Mouse (Mus musculus): ENCODE data around the gene Ccnh. TPM values are rescaled to one million over a fixed set of nuclear protein-coding genes. Genes with fewer than 3 reads are reported as not detected.
A peak's percentile ranks its signal among the peaks of the same experiment; 100 is the strongest.
"Not testable (repeated sequence)": the region's sequence is repeated elsewhere in the genome, so short reads cannot be mapped to it uniquely, and the experiment has no call there.

Ccnh gene
- 99.3 and 105 TPM in 2 replicates for polyA plus RNA-seq (2016; fragmentation: Nextera tagmentation; extraction: Ambion mirVana)

DNA sequence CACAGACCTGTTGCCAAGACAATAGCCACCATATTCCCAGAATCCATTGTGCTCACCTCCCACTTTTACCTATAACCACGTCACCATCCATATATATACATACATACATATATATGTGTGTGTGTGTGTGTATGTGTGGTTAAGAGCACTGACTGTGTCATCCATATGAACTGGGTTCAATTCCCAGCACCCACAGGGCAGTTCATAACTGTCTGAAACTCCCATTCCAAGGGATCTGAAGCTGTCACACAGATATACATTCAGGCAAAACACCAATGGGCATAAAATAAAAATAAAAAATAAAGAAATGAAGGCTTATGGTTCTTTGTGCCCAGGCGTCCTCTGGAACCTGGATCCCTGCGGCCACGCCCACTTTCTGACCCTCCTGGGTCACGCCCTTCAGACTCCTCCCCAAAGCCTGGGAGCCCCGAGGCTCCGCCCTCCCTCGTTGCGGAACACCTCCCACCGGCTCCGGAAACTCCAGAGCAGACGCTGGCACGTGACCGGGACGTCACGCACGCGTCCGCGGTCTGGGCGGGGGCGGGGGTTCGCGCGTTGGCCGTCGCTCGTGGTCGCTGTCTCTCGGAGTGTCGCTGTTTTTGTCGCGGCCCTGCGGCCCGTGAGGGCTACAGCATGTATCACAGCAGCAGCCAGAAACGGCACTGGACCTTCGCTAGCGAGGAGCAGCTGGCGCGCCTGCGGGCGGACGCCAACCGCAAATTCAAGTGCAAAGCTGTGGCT is at the start of gene Ccnh:
Gene Ccnh, plus strand, starts transcription at position 506 of the 741 bp plus-strand sequence.
- 2% methylated on average over 44 of the region's 44 CpGs for WGBS
- peak; percentile 93 for DNase-seq (ENCODE audit: low spot score)
- H3K27ac ChIP-seq, result peak within 1 kb of the TSS; percentile 87
- peaks cover 31% of the 10 kb centered on the region for H3K36me3 ChIP-seq
- H3K27me3 ChIP-seq (ENCODE audit: insufficient read depth, poor library complexity, severe bottlenecking), result no peaks in the 10 kb centered on the region
- no peaks in the 10 kb centered on the region for H3K9me3 ChIP-seq
- H3K4me1 ChIP-seq (replicated peaks), result peaks cover 13% of the 10 kb centered on the region
- H3K4me3 ChIP-seq, result peak within 1 kb of the TSS; percentile 92

GRCm38 (mm10) chr13:85143361-85143760 is 45.8 kb upstream of the Ccnh start:
- H3K4me3 ChIP-seq; H3K4me1 ChIP-seq (replicated peaks); H3K9me3 ChIP-seq; DNase-seq (ENCODE audit: low spot score); H3K27me3 ChIP-seq (ENCODE audit: insufficient read depth, poor library complexity, severe bottlenecking); H3K36me3 ChIP-seq; H3K27ac ChIP-seq: not testable (repeated sequence)
- 95% methylated on average over 16 of the region's 16 CpGs for WGBS

DNA sequence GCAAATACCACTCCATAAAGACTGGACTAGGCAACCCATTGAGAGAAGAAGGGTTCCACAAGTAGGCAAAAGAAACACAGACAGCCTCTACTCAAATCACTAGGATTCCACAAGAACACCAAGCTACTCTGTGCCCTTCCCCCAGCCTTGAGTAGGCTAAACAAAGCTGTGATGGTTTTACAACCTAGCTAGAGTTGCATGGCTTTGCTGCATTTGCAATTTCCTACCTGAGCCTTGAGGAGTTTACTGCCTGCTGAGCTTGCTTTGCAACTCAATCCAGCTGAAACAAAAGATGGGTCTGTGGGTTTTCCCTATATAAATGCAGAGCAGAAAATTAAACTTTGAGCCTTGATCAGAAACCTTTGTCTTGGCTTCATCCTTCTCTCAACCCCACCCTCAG is 42.7 kb upstream of the Ccnh start:
- H3K36me3 ChIP-seq, result no peaks in the 10 kb centered on the region
- H3K27ac ChIP-seq, result no peak overlapping the region
- DNase-seq (ENCODE audit: low spot score), result no peak
- H3K9me3 ChIP-seq, result 0 out of 2 replicates have a peak, but pooled peaks cover 3% of the 10 kb centered on the region
- no peak overlapping the region for H3K4me3 ChIP-seq
- no peaks in the 10 kb centered on the region for H3K4me1 ChIP-seq (replicated peaks)
- H3K27me3 ChIP-seq (ENCODE audit: insufficient read depth, poor library complexity, severe bottlenecking), result no peaks in the 10 kb centered on the region

- H3K27ac ChIP-seq, result no peak overlapping the region
- H3K9me3 ChIP-seq, result no peaks in the 10 kb centered on the region
- H3K36me3 ChIP-seq, result no peaks in the 10 kb centered on the region
- no peaks in the 10 kb centered on the region for H3K4me1 ChIP-seq (replicated peaks)
- DNase-seq (ENCODE audit: low spot score), result no peak
- no peaks in the 10 kb centered on the region for H3K27me3 ChIP-seq (ENCODE audit: insufficient read depth, poor library complexity, severe bottlenecking)
- no peak overlapping the region for H3K4me3 ChIP-seq
- WGBS, result 71% methylated on average over 6 of the region's 6 CpGs
These were observed 34.5 kb upstream of the Ccnh start for GRCm38 (mm10) chr13:85154746-85155145.

GRCm38 (mm10) chr13:85159971-85160370 is 29.2 kb upstream of the Ccnh start:
- H3K27me3 ChIP-seq (ENCODE audit: insufficient read depth, poor library complexity, severe bottlenecking), result no peaks in the 10 kb centered on the region
- H3K27ac ChIP-seq, result no peak overlapping the region
- no peak overlapping the region for H3K4me3 ChIP-seq
- no peaks in the 10 kb centered on the region for H3K36me3 ChIP-seq
- WGBS, result 82% methylated on average over 2 of the region's 2 CpGs
- DNase-seq (ENCODE audit: low spot score), result no peak
- H3K4me1 ChIP-seq (replicated peaks), result no peaks in the 10 kb centered on the region
- H3K9me3 ChIP-seq, result no peaks in the 10 kb centered on the region

- H3K27me3 ChIP-seq (ENCODE audit: insufficient read depth, poor library complexity, severe bottlenecking), result no peaks in the 10 kb centered on the region
- H3K4me3 ChIP-seq, result no peak overlapping the region
- H3K9me3 ChIP-seq, result no peaks in the 10 kb centered on the region
- H3K36me3 ChIP-seq, result no peaks in the 10 kb centered on the region
- 55% methylated on average over 4 of the region's 4 CpGs for WGBS
- DNase-seq (ENCODE audit: low spot score), result no peak
- H3K27ac ChIP-seq, result no peak overlapping the region
- no peaks in the 10 kb centered on the region for H3K4me1 ChIP-seq (replicated peaks)
These were observed 24.6 kb upstream of the Ccnh start for GRCm38 (mm10) chr13:85164512-85165124.

GRCm38 (mm10) chr13:85189644-85190121 is 475 bp downstream of the Ccnh start:
- DNase-seq (ENCODE audit: low spot score), result no peak
- 4% methylated on average over 17 of the region's 17 CpGs for WGBS

DNA sequence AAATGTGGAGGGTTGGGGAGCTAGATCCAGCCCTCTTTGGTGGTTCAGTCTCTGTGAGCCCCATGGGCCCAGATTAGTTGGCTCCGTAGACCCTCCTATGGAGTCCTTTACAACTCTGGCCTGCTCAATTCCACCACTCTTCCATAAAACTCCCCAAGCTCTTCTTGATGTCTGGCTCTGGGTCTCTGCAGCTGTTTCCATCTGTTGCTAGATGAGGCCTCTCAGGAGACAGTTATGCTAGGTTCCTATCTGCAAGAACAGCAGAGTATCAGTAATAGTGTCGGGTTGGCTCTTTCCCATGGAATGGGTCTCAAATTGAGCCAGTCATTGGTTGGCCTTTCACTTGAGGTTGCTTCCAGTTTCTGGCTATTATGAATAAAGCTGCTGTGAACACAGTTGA is 2.0 kb downstream of the Ccnh start:
- DNase-seq (ENCODE audit: low spot score), result no peak
- Histone ChIP-seq H3K4me3 (no peak overlapping the region), H3K27me3 (ENCODE audit: insufficient read depth, poor library complexity, severe bottlenecking) (no peaks in the 10 kb centered on the region), H3K36me3 (peaks cover 33% of the 10 kb centered on the region), H3K4me1 (replicated peaks) (peaks cover 13% of the 10 kb centered on the region), H3K27ac (no peak overlapping the region), H3K9me3 (no peaks in the 10 kb centered on the region)
- WGBS, result 95% methylated on average over 2 of the region's 2 CpGs

More at GRCm38 (mm10) chr13:85189644-85190121, 475 bp downstream of the Ccnh start:
- H3K4me1 ChIP-seq (replicated peaks), result peaks cover 13% of the 10 kb centered on the region
- peak overlapping the region; percentile 87 for H3K27ac ChIP-seq
- H3K9me3 ChIP-seq, result no peaks in the 10 kb centered on the region
- peak overlapping the region; percentile 92 for H3K4me3 ChIP-seq
- H3K36me3 ChIP-seq, result peaks cover 33% of the 10 kb centered on the region
- H3K27me3 ChIP-seq (ENCODE audit: insufficient read depth, poor library complexity, severe bottlenecking), result no peaks in the 10 kb centered on the region

GRCm38 (mm10) chr13:85207493-85207892 is 18.3 kb downstream of the Ccnh start:
- WGBS, result 81% methylated on average over 2 of the region's 2 CpGs
- DNase-seq (ENCODE audit: low spot score), result no peak
- Histone ChIP-seq H3K4me3 (no peak overlapping the region), H3K27me3 (ENCODE audit: insufficient read depth, poor library complexity, severe bottlenecking) (no peaks in the 10 kb centered on the region), H3K27ac (no peak overlapping the region), H3K9me3 (no peaks in the 10 kb centered on the region), H3K4me1 (replicated peaks) (no peaks in the 10 kb centered on the region), H3K36me3 (peaks cover 41% of the 10 kb centered on the region)

DNA sequence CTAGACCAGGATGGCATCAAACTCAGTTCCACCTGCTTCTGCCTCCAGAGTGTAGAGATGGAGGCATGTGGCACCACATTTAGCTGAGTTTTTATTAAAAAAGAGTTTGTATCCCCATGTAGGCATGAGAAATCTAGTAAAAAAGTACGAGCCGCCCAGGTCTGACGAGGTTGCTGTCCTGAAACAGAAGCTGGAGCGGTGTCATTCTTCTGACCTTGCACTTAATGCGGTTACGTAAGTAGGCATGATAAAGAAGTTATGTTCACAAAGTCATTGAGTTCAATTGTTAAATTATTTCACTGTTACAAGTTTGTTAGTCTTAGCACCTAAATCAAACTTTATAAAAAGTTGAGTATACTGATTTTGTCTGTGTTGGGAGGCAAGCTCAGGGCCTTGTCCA is 19.4 kb downstream of the Ccnh start:
- DNase-seq (ENCODE audit: low spot score), result no peak
- Histone ChIP-seq H3K27me3 (ENCODE audit: insufficient read depth, poor library complexity, severe bottlenecking) (no peaks in the 10 kb centered on the region), H3K4me1 (replicated peaks) (no peaks in the 10 kb centered on the region), H3K36me3 (peaks cover 43% of the 10 kb centered on the region), H3K9me3 (no peaks in the 10 kb centered on the region), H3K27ac (no peak overlapping the region), H3K4me3 (no peak overlapping the region)
- WGBS, result 96% methylated on average over 6 of the region's 6 CpGs

- Histone ChIP-seq H3K36me3 (peaks cover 45% of the 10 kb centered on the region), H3K4me1 (replicated peaks) (no peaks in the 10 kb centered on the region), H3K27ac (no peak overlapping the region), H3K9me3 (no peaks in the 10 kb centered on the region), H3K4me3 (no peak overlapping the region), H3K27me3 (ENCODE audit: insufficient read depth, poor library complexity, severe bottlenecking) (no peaks in the 10 kb centered on the region)
- WGBS, result 87% methylated on average over 1 of the region's 1 CpGs
- DNase-seq (ENCODE audit: low spot score), result no peak
These were observed 21.1 kb downstream of the Ccnh start for GRCm38 (mm10) chr13:85210353-85210752.

GRCm38 (mm10) chr13:85218656-85219055 is 29.4 kb downstream of the Ccnh start:
- WGBS, result 84% methylated on average over 4 of the region's 4 CpGs
- Histone ChIP-seq H3K4me3 (no peak overlapping the region), H3K9me3 (no peaks in the 10 kb centered on the region), H3K4me1 (replicated peaks) (no peaks in the 10 kb centered on the region), H3K27me3 (ENCODE audit: insufficient read depth, poor library complexity, severe bottlenecking) (no peaks in the 10 kb centered on the region), H3K36me3 (peaks cover 73% of the 10 kb centered on the region), H3K27ac (no peak overlapping the region)
- DNase-seq (ENCODE audit: low spot score), result no peak

DNA sequence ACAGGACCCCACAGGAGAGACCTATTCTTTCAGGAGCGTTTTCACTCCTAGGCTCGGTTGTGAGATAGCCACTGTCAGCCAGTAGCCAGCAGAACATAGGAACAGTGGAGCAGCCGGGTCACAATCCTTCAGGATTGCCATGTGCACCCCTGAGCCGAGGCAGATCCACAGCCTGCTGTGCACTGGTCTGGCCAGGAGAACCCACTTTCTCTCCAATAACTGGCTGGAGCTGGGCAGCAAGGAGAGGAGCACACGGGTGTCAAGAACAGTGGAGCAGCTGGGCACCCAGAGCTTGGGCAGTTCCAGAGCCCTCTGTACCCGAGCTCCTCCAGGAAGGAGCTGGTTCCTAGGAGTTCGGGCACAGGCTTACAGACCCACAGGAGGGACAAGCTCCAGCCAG is 49.6 kb downstream of the Ccnh start:
- Histone ChIP-seq H3K4me1 (replicated peaks) (no peaks in the 10 kb centered on the region), H3K4me3 (no peak overlapping the region), H3K27me3 (ENCODE audit: insufficient read depth, poor library complexity, severe bottlenecking) (no peaks in the 10 kb centered on the region), H3K27ac (no peak overlapping the region), H3K36me3 (peaks cover 18% of the 10 kb centered on the region), H3K9me3 (no peaks in the 10 kb centered on the region)
- DNase-seq (ENCODE audit: low spot score), result no peak
- WGBS, result 89% methylated on average over 7 of the region's 7 CpGs

All from hindbrain, embryonic 10.5 days (tissue).